In genomic region chr3:28408859-28409459, GRCm38 (mm10) we compare ENCODE assay signal across 9 mouse cellular contexts.
A peak's percentile ranks its signal among the peaks of the same experiment; 100 is the strongest.
DNase-seq lines count a peak whose midpoint lies in the region; ATAC-seq and TF ChIP-seq lines count a peak whose summit lies in the region.
"Had no signal": no experiment of that assay in that cellular context is flagged by ENCODE, and none has a peak within 500 bp of the region (broad histone marks: within the 10 kb centered on the region; RNA-seq: fewer than 3 reads in every experiment).

No protein-coding gene starts in this region.

- peak; percentile 85 for DNase-seq in MEL (ENCODE audit: low read depth, low spot score)
- peak; percentile 61 for DNase-seq in cerebellum, adult 8-10 months
- peak; percentile 49 to 60 for DNase-seq in frontal cortex, postnatal 10 days (ENCODE audit: low spot score in 2 of 2)
- DNase-seq in heart, postnatal 4 days: peak; percentile 59
- DNase-seq in layer of hippocampus, adult 18-20 months (ENCODE audit: low spot score in 2 of 2): peak; percentile 61 to 75
- no peak for DNase-seq in T-cell, adult 2 months (ENCODE audit: low spot score)

- H3K4me3 ChIP-seq in MEL (ENCODE audit: control insufficient read depth in 1 of 2, insufficient read depth in 1 of 2, low read depth in 2 of 2, low read length in 2 of 2): no peak overlapping the region
- H3K4me3 ChIP-seq in liver, embryonic 16.5 days (ENCODE audit: low read depth, low read length): no peak overlapping the region
- no peak overlapping the region for H3K4me3 ChIP-seq in neural tube, embryonic 15.5 days (replicated peaks)

- H3K9me3 ChIP-seq in MEL (replicated peaks; ENCODE audit: insufficient read depth, low read length): no peaks in the 10 kb centered on the region
- H3K9me3 ChIP-seq in liver, embryonic 16.5 days (replicated peaks; ENCODE audit: control insufficient read depth, low read length): no peaks in the 10 kb centered on the region
- no peaks in the 10 kb centered on the region for H3K9me3 ChIP-seq in neural tube, embryonic 15.5 days (replicated peaks)

- no peak overlapping the region for H3K27ac ChIP-seq in MEL (ENCODE audit: control insufficient read depth, low read depth, low read length)
- no peak overlapping the region for H3K27ac ChIP-seq in liver, embryonic 16.5 days (ENCODE audit: low read length)
- peak overlapping the region; percentile 52 for H3K27ac ChIP-seq in neural tube, embryonic 15.5 days (replicated peaks)

- ATAC-seq in liver, embryonic 16.5 days (ENCODE audit: low read depth): peak; percentile 72
- peak; percentile 75 for ATAC-seq in neural tube, embryonic 15.5 days (ENCODE audit: low FRiP score)
- ATAC-seq: Patski had no signal

- no peaks in the 10 kb centered on the region for H3K79me2 ChIP-seq in MEL (ENCODE audit: control insufficient read depth, insufficient read depth, low read length, poor library complexity)

- 53% methylated on average over 12 of the region's 12 CpGs for WGBS in liver, embryonic 16.5 days (ENCODE audit: insufficient replicate concordance)
- 59% methylated on average over 12 of the region's 12 CpGs for WGBS in neural tube, embryonic 15.5 days

- peaks cover 0 to 10% of the 10 kb centered on the region in 2 experiments; a peak in 2 of 4 replicates for H3K36me3 ChIP-seq in MEL (ENCODE audit: control insufficient read depth in 1 of 2, insufficient read depth in 2 of 2, low read length in 2 of 2)
- H3K36me3 ChIP-seq in liver, embryonic 16.5 days (ENCODE audit: control insufficient read depth, insufficient read depth): no peaks in the 10 kb centered on the region
- no peaks in the 10 kb centered on the region for H3K36me3 ChIP-seq in neural tube, embryonic 15.5 days

- TF ChIP-seq POLR2A in MEL (IDR thresholded peaks at IDR 0.05; ENCODE audit: control insufficient read depth in 1 of 2, insufficient read depth in 1 of 2, low read depth in 1 of 2, low read length in 2 of 2, poor library complexity in 1 of 2): no peak

- no peak; the same call in 1 of the 2 replicates for TF ChIP-seq RAD21 in MEL (IDR thresholded peaks at IDR 0.05; ENCODE audit: low read depth, low read length)

- no peaks in the 10 kb centered on the region for H3K27me3 ChIP-seq in MEL (ENCODE audit: control insufficient read depth in 1 of 2, insufficient read depth in 2 of 2, low read length in 2 of 2)
- H3K27me3 ChIP-seq in liver, embryonic 16.5 days (ENCODE audit: control insufficient read depth, insufficient read depth, low read depth, low read length): no peaks in the 10 kb centered on the region
- no peaks in the 10 kb centered on the region for H3K27me3 ChIP-seq in neural tube, embryonic 15.5 days (replicated peaks)
- H3K27me3 ChIP-seq: Patski had no signal

- no peak overlapping the region for H3K4me2 ChIP-seq in liver, embryonic 16.5 days (ENCODE audit: low read depth, low read length)
- no peak overlapping the region; the same call in 1 of the 2 replicates for H3K4me2 ChIP-seq in neural tube, embryonic 15.5 days

- 0 out of 6 replicates have a peak, but pooled peaks of 1 of the 3 experiments have one; percentile 5 for TF ChIP-seq CTCF in MEL (IDR thresholded peaks at IDR 0.05 in 2 of 3, conservative IDR thresholded peaks at IDR 0.05 in 1 of 3; ENCODE audit: control insufficient read depth in 1 of 3, insufficient read depth in 1 of 3, low read depth in 2 of 3, low read length in 3 of 3, poor library complexity in 1 of 3, severe bottlenecking in 1 of 3)

- TF ChIP-seq EP300 in MEL (IDR thresholded peaks at IDR 0.05; ENCODE audit: low read depth in 1 of 2, low read length in 2 of 2): no peak

- peak overlapping the region; percentile 35 for H3K9ac ChIP-seq in MEL (ENCODE audit: control insufficient read depth, low read depth, low read length, poor library complexity, severe bottlenecking)
- no peak overlapping the region for H3K9ac ChIP-seq in liver, embryonic 16.5 days (ENCODE audit: low read depth, low read length)
- H3K9ac ChIP-seq in neural tube, embryonic 15.5 days (replicated peaks): no peak overlapping the region

- H3K4me1 ChIP-seq in MEL (ENCODE audit: control insufficient read depth in 1 of 2, insufficient read depth in 2 of 2, low read length in 2 of 2): peaks cover 0 to 6% of the 10 kb centered on the region in 2 experiments; a peak in 3 of 4 replicates
- H3K4me1 ChIP-seq in liver, embryonic 16.5 days (ENCODE audit: control insufficient read depth, low read depth, low read length): no peaks in the 10 kb centered on the region
- peaks cover 12% of the 10 kb centered on the region; the same call in 1 of the 2 replicates for H3K4me1 ChIP-seq in neural tube, embryonic 15.5 days

TF ChIP-seq in MEL, 35 proteins besides CTCF, POLR2A, EP300 and RAD21:
- TF ChIP-seq TBP (IDR thresholded peaks at IDR 0.05; ENCODE audit: low read depth, low read length): no peak
- TF ChIP-seq CHD1 (IDR thresholded peaks at IDR 0.05; ENCODE audit: low read depth, low read length): no peak
- TF ChIP-seq SMC3 (IDR thresholded peaks at IDR 0.05; ENCODE audit: low read depth, low read length): no peak
- no peak; the same call in 1 of the 2 replicates for TF ChIP-seq SIN3A (IDR thresholded peaks at IDR 0.05; ENCODE audit: low read length)
- no peak for TF ChIP-seq E2F4 (IDR thresholded peaks at IDR 0.05; ENCODE audit: borderline replicate concordance, low read depth, low read length)
- no peak for TF ChIP-seq UBTF (IDR thresholded peaks at IDR 0.05; ENCODE audit: borderline replicate concordance, insufficient read depth, low read depth, low read length)
- no peak for TF ChIP-seq POLR2AphosphoS5 (IDR thresholded peaks at IDR 0.05; ENCODE audit: borderline replicate concordance, low read depth, low read length)
- no peak for TF ChIP-seq CHD2 (IDR thresholded peaks at IDR 0.05; ENCODE audit: low read length)
- TF ChIP-seq KAT2A (conservative IDR thresholded peaks at IDR 0.05; ENCODE audit: low read depth, low read length): no peak
- no peak for TF ChIP-seq NRF1 (IDR thresholded peaks at IDR 0.05; ENCODE audit: insufficient read depth, low read depth, low read length, poor library complexity, severe bottlenecking)
